Mouse (Mus musculus) right cerebral cortex, adult 2 months (tissue): ENCODE measurements around the gene Myo18a.

Experiments
- DNase-seq, 2 experiments: peaks; one replicate each; pipeline ENCODE4 v3.0.0; 2021 to 2022; ENCODE audit warnings: low spot score in 2 of 2

Myo18a gene

GRCm38 (mm10) chr11:77793238-77793930 lies 30.3 kb downstream of the Myo18a start:
- peak; percentile 98 for DNase-seq

DNA sequence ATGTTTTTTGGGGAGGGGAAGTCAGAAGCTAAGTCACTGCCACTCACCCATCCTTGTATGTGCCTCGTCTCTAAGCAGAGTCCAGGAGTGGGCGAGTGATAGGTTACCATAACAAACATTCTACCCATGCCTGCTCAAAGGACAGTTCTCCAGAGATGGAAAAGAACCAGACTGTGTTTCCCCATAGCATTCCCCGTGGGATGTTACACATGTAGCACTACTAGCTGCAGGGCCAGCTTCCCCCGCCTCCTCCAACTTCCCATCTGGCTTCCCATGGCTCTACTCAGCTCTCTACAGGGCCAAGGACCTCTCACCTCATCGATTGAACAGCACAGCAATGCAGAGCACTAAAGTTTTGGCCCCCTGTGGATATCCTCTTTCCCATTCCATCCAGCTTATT lies 32.2 kb downstream of the Myo18a start:
- DNase-seq: no peak

DNA sequence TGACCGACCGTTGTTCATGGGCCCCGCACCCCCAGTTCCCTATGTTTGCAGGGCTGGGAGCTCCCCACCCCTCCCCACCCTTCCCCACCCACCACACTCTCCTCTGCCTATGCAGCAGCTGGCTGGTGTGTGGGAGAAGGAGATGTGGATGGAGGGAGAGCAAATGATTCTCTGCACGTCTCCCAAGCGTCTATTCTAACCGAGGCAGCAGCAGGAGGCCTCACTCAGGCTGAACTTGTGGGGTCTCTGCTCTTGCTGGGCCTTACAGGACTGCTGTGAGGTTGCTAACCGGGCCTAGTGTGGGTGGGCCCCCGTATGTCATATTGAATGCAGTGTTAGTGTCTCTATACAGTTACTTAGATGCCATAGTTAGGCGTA lies 37.4 kb downstream of the Myo18a start:
- peak in 1 of 2 experiments; percentile 64 for DNase-seq

DNA sequence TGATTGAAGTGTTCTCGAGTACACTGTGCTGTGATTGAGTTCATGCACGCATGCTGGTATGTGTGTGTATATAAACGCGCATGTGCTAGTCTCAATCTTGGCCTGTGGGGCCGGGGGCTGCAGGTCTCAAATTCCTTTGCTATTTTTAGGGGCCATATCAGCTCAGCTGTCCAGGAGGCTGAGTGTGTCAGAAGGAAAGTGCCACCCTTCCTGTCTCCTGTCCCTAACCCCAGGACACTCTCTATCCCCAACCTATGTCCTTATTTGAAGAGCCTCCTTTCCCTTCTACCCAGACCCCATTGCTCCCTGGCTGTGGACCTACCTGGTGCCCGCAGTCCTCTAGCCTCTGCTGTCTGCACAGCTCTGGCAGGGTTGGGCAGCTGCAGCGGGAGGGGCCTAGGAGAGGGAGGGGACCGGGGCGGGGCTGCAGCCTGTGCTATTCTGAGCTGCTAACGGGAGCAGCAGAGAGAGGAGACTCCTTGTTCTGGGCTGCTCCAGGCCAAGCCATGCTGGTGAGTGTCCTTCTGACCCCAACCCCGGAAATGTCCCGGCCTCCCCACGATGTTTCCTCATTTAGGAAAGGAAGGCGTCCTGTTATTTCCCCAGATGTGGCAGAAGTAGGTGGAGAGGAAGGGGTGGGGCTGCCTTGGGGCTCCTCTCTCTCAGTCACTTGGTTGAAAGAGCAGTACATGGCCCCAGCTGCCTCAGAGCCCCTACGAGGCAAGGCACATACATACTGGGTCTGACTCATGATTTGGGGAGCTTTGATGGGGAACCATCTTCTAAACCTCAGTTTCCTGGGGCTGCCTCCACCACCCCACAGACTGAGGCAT lies 38.0 kb downstream of the Myo18a start:
- peak in 1 of 2 experiments; percentile 66 for DNase-seq

DNA sequence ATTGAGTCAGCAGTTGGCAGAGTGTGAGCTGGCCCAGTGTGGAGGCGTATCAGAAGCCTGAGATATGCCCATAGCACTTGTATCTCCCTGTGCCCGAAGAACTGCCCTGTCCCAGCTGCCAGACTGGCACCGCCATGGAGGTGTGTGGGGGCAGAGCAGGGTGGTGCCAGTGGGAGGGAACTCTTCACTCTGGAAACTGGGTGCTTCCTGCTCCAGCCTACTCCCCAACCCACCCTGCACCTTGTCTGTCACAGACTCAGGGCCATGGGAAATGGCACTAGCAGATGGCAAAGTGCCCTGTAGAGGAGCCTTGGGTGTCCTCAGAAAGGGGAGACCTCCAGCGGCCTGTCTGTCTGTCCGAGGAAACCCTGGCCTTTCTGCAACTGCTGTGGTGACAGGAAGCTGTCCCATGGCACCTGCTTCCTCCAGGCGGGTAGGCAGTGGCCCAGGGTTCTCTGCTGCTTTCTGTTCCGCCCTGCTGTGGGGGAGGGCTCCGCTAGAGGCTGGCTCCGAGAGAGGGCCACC lies 39.4 kb downstream of the Myo18a start:
- no peak for DNase-seq

- no peak for DNase-seq
Measured at GRCm38 (mm10) chr11:77806218-77806617, 43.2 kb downstream of the Myo18a start.

DNA sequence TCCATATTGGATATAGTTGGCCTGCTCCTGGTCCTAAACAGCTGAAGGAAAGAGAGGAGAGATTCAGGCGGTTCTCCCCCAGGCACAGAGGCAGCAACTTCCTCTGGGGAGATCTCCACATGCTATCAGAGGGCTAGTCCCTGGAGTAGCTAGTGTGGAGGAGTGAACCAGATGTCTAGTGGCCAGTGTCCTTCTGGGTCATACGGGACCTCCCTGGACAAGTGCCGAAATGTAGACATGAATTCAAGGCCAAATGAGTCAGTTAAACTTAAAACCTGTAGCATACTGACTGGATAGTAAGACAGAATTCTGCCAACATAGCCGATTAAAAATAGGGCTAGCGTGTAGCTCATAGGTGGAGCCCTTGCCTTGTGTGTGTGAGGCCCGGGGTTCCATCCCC lies 43.8 kb downstream of the Myo18a start:
- DNase-seq: no peak

GRCm38 (mm10) chr11:77808051-77808465 lies 45.0 kb downstream of the Myo18a start:
- DNase-seq: no peak

GRCm38 (mm10) chr11:77809215-77809614 lies 46.2 kb downstream of the Myo18a start:
- no peak for DNase-seq

GRCm38 (mm10) chr11:77810018-77810417 lies 47.0 kb downstream of the Myo18a start:
- no peak for DNase-seq

DNA sequence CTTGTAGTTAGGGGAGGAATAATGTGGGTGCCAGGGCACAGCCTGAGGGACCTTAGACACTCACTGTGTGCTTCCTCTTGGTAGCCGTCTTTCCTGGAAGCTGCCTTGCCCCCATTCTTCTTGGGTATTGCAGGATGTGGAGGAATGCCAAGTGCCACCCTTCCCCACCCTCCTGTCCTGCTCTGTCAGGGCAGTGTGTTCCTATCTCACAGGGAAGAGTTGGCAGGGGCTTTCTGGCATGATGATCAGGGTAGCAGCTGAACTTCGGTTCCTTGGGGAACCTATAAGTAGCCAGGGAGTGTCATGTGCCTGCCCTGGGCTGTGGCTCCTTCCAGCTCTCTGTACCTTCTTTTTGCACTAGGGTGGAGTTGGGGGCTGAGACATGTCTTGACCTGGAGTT lies 50.9 kb downstream of the Myo18a start:
- DNase-seq: no peak

DNA sequence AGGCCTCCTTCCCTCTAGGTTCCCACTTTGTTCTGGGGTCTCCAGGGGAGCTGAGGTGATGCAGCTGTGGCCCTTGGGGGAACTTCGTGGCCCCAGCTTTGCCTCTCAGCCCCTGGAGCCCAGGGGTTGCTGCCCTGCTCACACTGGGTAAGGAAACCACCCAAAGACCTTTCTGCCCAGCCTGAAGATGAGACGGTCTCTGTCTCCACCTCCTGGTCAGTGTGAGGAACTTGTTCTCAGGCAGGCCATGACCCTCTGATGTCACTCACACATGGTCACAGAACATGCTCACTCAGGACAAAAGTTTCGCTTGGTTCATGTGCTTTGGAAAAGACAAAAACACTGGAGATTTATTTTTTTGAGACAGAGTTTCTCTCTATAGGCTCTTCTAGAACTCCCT lies 53.0 kb downstream of the Myo18a start:
- no peak for DNase-seq

GRCm38 (mm10) chr11:77821648-77822047 lies 58.6 kb downstream of the Myo18a start:
- peak; percentile 74 to 75 for DNase-seq

DNA sequence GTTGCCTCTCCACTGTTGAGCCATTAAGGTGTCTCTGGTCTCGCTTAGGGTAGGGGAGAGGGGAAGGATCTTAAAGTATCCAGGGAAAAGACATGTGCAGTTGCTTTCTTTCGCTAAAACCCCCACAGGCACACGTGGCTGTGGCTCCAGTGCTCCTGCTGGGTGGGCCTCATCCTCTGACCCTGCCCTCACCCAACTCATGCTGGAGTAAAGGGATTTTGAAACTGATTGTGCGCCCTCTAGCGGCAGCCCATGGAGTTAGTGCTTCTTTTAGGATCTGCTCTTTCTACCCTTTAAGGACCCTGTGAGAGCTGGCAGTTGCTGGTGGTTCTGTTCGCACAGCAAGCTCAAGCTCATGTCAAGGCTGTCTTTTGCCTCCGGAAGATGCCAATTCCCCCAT lies 59.7 kb downstream of the Myo18a start:
- DNase-seq: peak; percentile 75 to 81

DNA sequence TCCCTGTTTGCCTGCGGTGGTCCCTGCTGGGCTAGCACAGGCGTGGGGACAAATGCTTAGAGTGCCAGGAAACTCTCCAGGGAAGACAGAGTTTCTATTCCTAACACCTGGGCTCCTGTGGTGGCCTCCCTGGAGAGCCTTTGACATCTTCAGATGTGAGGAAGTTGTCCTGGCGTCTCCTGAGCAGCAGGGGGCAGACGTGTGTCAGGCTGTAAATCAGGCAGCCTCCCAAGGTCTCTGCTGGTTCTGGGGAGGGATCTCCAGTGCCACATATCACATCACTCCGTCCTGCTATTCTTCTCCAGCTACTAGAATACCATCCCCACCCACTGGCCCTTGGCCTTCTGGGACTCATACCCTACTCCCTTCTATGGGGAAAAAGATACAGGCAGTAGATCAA lies 62.8 kb downstream of the Myo18a start:
- peak; percentile 80 to 85 for DNase-seq

- no peak for DNase-seq
Measured at GRCm38 (mm10) chr11:77826311-77826710, 63.3 kb downstream of the Myo18a start.

DNA sequence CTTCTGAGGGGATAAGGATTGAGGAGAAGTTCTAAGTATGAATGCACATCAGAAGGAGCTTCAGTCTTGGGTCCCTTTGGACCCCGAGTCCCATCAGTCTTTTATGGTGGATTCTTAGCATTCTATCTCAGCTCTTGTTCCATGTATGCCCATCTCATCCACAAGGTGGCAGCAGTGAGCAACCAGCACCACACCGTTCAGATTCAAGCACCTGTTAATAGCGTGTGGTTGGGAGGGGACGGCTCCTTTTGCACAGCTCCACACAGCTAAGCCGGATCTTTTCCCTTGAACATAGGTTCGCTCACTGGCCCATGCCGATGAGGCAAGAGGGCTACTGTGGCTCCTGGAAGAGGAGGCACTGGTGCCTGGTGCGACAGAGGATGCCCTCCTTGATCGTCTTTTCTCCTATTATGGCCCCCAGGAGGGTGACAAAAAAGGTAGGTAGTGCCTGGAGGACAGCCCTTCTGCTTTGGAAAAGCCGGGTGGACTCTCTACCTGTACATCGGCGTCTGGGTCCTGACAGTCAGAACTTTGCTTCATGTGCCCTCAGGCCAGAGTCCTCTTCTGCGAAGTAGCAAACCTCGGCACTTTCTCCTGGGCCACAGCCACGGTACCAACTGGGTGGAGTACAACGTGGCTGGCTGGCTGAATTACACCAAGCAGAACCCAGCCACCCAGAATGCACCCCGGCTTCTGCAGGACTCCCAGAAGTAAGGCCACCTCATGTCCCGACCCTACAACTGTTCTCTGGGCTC lies 64.4 kb downstream of the Myo18a start:
- DNase-seq: peak; percentile 86 to 90

DNA sequence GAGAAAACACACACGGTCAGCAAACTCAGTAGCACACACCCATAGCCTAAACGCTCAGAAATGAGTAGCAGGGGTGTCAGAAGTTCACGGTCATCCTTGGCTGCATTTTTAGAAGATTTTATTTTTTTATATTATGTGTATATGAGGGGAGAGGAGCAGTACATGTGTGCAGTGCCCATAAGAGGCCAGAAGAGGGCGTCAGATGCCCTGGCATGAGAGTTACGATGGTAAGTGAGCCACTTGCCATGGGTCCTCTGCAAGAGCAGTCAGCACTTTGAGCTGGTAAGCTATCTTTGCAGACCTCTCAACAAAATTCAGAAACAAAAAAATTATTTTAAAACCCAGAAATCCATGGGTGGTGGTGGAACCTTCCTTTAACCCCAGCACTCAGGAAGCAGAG lies 65.1 kb downstream of the Myo18a start:
- DNase-seq: no peak

DNA sequence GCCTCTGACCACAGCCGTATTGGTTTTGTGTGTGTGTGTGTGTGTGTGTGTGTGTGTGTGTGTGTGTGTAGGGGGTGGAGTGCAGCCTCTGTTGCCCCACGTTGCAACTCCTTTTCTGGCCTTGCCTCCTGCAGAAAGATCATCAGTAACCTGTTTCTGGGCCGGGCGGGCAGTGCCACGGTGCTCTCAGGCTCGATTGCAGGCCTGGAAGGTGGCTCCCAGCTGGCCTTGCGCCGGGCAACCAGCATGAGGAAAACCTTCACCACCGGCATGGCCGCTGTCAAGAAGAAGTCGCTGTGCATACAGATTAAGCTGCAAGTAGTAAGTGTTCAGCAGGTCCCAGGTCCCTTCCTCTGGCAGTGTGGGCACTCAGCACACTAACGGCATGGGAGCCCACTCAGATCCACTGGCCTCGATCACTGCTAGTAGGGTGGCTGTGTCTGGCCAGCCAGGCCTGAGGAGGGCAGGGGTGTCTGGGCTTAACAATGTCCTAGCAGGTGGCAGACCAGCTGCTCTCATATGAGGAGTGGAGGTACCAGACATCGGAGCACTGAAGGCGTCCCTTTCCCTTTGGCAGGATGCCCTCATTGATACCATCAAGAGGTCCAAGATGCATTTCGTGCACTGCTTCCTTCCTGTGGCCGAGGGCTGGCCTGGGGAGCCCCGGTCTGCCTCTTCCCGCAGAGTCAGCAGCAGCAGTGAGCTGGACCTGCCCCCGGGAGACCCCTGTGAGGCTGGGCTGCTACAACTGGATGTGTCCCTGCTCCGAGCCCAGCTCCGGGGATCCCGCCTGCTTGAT lies 66.2 kb downstream of the Myo18a start:
- no peak for DNase-seq

GRCm38 (mm10) chr11:77830875-77831274 lies 67.8 kb downstream of the Myo18a start:
- DNase-seq: no peak

DNA sequence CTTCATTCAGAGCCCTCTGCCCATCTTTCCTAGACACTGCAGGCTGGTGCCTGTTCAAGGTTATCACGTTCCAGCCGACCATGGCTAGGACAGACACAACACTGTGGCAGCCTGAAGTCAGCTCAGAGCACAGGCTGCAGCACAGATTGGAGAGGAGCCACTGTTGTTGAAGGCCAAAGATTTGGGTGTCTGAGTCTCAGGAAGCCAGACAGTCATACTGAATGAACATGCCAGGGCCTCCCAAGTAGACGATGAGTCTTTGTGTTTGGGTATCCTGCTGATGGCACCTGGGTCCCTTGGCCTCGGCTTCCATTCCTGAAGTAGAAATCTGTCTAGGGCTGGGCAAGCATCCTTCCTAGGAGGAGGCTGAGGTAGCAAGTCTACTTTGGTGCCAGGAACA lies 69.5 kb downstream of the Myo18a start:
- DNase-seq: no peak
